8 mouse cellular contexts compared by ENCODE assay signal in genomic region chr9:121331438-121331837, GRCm38 (mm10). TPM values are rescaled to one million over a fixed set of nuclear protein-coding genes. Genes with fewer than 3 reads are reported as not detected.
DNase-seq lines count a peak whose midpoint lies in the region; ATAC-seq lines count a peak whose summit lies in the region.

No protein-coding gene starts in this region.

- H3K4me3 ChIP-seq in embryonic facial prominence, embryonic 13.5 days, result no peak overlapping the region
- H3K4me3 ChIP-seq in hindbrain, embryonic 14.5 days (replicated peaks; ENCODE audit: low read length), result no peak overlapping the region
- H3K4me3 ChIP-seq in midbrain, embryonic 13.5 days (replicated peaks), result no peak overlapping the region

- H3K4me2 ChIP-seq in embryonic facial prominence, embryonic 13.5 days, result no peak overlapping the region; the same call in 1 of the 2 replicates
- H3K4me2 ChIP-seq in hindbrain, embryonic 14.5 days (replicated peaks), result peak overlapping the region; percentile 26; the same call in 1 of the 2 replicates
- no peak overlapping the region for H3K4me2 ChIP-seq in midbrain, embryonic 13.5 days (replicated peaks)

- no peaks in the 10 kb centered on the region for H3K27me3 ChIP-seq in embryonic facial prominence, embryonic 13.5 days
- H3K27me3 ChIP-seq in hindbrain, embryonic 14.5 days (ENCODE audit: control insufficient read depth, insufficient read depth, low read length), result no peaks in the 10 kb centered on the region
- no peaks in the 10 kb centered on the region for H3K27me3 ChIP-seq in midbrain, embryonic 13.5 days

- no peaks in the 10 kb centered on the region for H3K9me3 ChIP-seq in embryonic facial prominence, embryonic 13.5 days
- H3K9me3 ChIP-seq in hindbrain, embryonic 14.5 days (ENCODE audit: control insufficient read depth, low read length), result no peaks in the 10 kb centered on the region
- no peaks in the 10 kb centered on the region for H3K9me3 ChIP-seq in midbrain, embryonic 13.5 days

- peaks cover 51% of the 10 kb centered on the region for H3K4me1 ChIP-seq in embryonic facial prominence, embryonic 13.5 days
- peaks cover 39% of the 10 kb centered on the region for H3K4me1 ChIP-seq in hindbrain, embryonic 14.5 days (replicated peaks; ENCODE audit: control insufficient read depth, insufficient read depth, low read length)
- peaks cover 61% of the 10 kb centered on the region for H3K4me1 ChIP-seq in midbrain, embryonic 13.5 days (replicated peaks)

- no peak for ATAC-seq in embryonic facial prominence, embryonic 13.5 days (ENCODE audit: insufficient number of reproducible peaks, insufficient read depth, low FRiP score, low TSS enrichment, low read depth)
- no peak for ATAC-seq in hindbrain, embryonic 14.5 days (ENCODE audit: low FRiP score)
- ATAC-seq in midbrain, embryonic 13.5 days, result no peak

- peak; percentile 46 for DNase-seq in embryo, embryonic 10 days (ENCODE audit: low spot score)
- DNase-seq in embryo, embryonic 9.5 days (ENCODE audit: extremely low spot score), result no peak
- DNase-seq in hindbrain, embryonic 14.5 days (ENCODE audit: low spot score), result no peak
- no peak for DNase-seq in cerebellum, postnatal 10 days
- no peak for DNase-seq in right cerebral cortex, postnatal 36 days (ENCODE audit: low spot score in 2 of 2)
- DNase-seq in frontal cortex, adult 2 months (ENCODE audit: extremely low spot score in 1 of 2, low spot score in 1 of 2), result no peak

- peak overlapping the region; percentile 88 for H3K27ac ChIP-seq in embryonic facial prominence, embryonic 13.5 days
- H3K27ac ChIP-seq in hindbrain, embryonic 14.5 days, result peak overlapping the region; percentile 86
- H3K27ac ChIP-seq in midbrain, embryonic 13.5 days, result peak overlapping the region; percentile 90

- 17% methylated on average over 5 of the region's 5 CpGs for WGBS in embryonic facial prominence, embryonic 13.5 days
- 18% methylated on average over 5 of the region's 5 CpGs for WGBS in hindbrain, embryonic 14.5 days
- WGBS in midbrain, embryonic 13.5 days, result 12% methylated on average over 5 of the region's 5 CpGs

- H3K9ac ChIP-seq in embryonic facial prominence, embryonic 13.5 days, result no peak overlapping the region
- no peak overlapping the region for H3K9ac ChIP-seq in hindbrain, embryonic 14.5 days
- no peak overlapping the region for H3K9ac ChIP-seq in midbrain, embryonic 13.5 days (replicated peaks)

- peaks cover 8% of the 10 kb centered on the region; the same call in 1 of the 2 replicates for H3K36me3 ChIP-seq in embryonic facial prominence, embryonic 13.5 days
- no peaks in the 10 kb centered on the region for H3K36me3 ChIP-seq in hindbrain, embryonic 14.5 days (replicated peaks; ENCODE audit: control insufficient read depth, insufficient read depth)
- no peaks in the 10 kb centered on the region for H3K36me3 ChIP-seq in midbrain, embryonic 13.5 days

RNA-seq across cellular contexts. Expression of gene Trak1, which starts 34.1 kb away (rescaled TPM):
- polyA plus RNA-seq in embryonic facial prominence, embryonic 13.5 days (2015; fragmentation: Nextera tagmentation; extraction: Ambion mirVana), result 17.7 and 17.8 TPM in 2 replicates
- polyA plus RNA-seq in hindbrain, embryonic 14.5 days (2014; fragmentation: Nextera tagmentation; extraction: Ambion mirVana), result 63.0 and 65.9 TPM in 2 replicates
- polyA plus RNA-seq in midbrain, embryonic 13.5 days (2015; fragmentation: Nextera tagmentation; extraction: Ambion mirVana), result 41.1 and 44.8 TPM in 2 replicates
- polyA plus RNA-seq in frontal cortex, adult 2 months (2012; rRNA removed), result 136 and 139 TPM in 2 replicates

RNA-seq across cellular contexts. Expression of gene Ulk4, which starts 54.4 kb away (rescaled TPM):
- 213 and 290 TPM in 2 replicates for polyA plus RNA-seq in embryonic facial prominence, embryonic 13.5 days (2015; fragmentation: Nextera tagmentation; extraction: Ambion mirVana)
- 50.0 and 65.6 TPM in 2 replicates for polyA plus RNA-seq in hindbrain, embryonic 14.5 days (2014; fragmentation: Nextera tagmentation; extraction: Ambion mirVana)
- 151 and 159 TPM in 2 replicates for polyA plus RNA-seq in midbrain, embryonic 13.5 days (2015; fragmentation: Nextera tagmentation; extraction: Ambion mirVana)
- 5.9 and 6.2 TPM in 2 replicates for polyA plus RNA-seq in frontal cortex, adult 2 months (2012; rRNA removed)
